Mouse (Mus musculus) spleen, postnatal 10 days (tissue): ENCODE measurements at regions not wholly inside any gene's neighbourhood (a gene's known extent, or its start where the extent isn't known, plus 50 kb on each side); places are given as distances from the start of the nearest gene placed in this dataset.

ENCODE experiments used
- DNase-seq, 2 experiments: peaks; one replicate each; pipeline ENCODE4 v3.0.0; 2021 to 2022; ENCODE audit warnings: low spot score in 2 of 2

GRCm38 (mm10) chr9:50257162-50257561 is 87.6 kb downstream of the Rpl10-ps3 start:
- no peak for DNase-seq

DNA sequence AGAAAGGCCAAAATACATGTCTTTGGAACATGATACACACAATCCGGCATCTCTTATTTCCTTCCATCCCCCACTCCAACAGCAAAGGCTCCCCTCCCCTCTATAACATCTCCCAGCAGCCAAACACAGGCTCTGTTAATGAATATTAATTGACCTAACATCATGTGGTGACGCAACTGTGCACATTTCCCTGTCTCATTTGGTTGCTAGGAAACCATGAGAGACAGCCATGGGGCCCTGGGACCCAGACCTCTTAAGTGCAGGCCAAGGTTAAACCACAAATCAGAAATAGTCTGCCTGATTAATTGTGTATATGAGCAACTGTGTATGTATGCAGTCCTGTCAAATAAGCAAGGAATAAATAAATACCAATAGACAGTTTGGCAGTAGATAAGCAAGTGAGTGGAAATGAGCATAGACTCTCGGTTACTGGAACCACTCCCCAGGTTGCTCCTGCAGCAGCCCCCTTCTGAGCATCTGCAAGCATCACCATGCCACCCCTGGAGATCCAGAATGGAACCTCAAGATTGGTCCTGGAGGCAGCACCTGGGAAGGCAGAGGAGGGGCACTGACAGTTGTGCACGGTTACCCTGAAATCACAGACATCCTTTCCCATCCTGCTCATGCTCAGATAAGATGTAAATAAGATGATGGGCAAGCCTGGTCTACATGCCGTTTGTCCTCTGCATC is 99.6 kb downstream of the Rpl10-ps3 start:
- no peak for DNase-seq

- no peak for DNase-seq
These were observed 103.8 kb downstream of the Rpl10-ps3 start for GRCm38 (mm10) chr9:50240923-50241322.

DNA sequence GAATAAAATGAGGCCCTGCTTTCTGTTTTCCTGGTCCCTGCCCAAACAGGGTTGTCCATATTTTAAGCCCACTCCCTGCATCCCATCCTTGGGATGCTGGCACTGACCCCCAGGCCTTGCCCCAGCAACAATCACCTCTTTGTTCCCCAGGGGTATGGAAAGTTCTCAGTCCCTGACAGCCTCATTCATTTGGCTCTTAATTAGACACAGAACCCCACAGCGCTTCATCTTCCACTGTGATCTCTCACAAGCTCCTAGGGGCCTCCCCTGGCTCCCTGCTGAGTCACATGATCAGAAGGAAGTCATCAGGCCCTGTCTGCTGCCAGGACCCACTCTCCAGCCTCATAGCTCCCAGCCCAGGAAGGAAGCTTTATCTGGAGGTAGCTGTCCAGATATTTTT is 108.9 kb downstream of the Rpl10-ps3 start:
- no peak for DNase-seq

- no peak for DNase-seq
These were observed 110.1 kb downstream of the Rpl10-ps3 start for GRCm38 (mm10) chr9:50234655-50235054.

GRCm38 (mm10) chr9:50232958-50233510 is 111.7 kb downstream of the Rpl10-ps3 start:
- DNase-seq = no peak

- DNase-seq = no peak
These were observed 134.3 kb downstream of the Rpl10-ps3 start for GRCm38 (mm10) chr9:50210481-50210880.

- DNase-seq = no peak
These were observed 145.1 kb downstream of the Rpl10-ps3 start for GRCm38 (mm10) chr9:50199422-50200218.

- no peak for DNase-seq
These were observed 152.2 kb downstream of the Rpl10-ps3 start for GRCm38 (mm10) chr9:50192400-50193110.

DNA sequence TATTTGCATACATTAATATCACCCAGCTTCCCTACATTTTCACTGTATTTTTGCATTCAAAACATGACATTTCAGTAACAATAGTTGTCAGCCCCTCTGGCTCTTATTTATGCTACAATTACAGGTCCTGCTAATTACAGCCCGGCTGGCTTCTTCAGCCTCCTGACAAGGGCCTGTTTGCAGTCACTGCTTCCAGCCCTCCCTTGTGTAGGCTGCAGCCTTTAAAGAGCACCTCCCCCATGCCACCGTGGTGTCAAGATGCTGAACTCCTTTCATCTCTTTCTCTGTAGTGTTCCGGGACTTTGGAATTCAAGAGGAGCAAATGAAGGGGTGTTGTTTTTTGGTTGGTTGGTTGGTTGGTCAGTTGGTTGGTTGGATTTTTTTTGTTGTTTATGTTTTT is 153.6 kb downstream of the Rpl10-ps3 start:
- DNase-seq = no peak

GRCm38 (mm10) chr9:50188576-50189070 is 156.1 kb downstream of the Rpl10-ps3 start:
- DNase-seq = no peak

DNA sequence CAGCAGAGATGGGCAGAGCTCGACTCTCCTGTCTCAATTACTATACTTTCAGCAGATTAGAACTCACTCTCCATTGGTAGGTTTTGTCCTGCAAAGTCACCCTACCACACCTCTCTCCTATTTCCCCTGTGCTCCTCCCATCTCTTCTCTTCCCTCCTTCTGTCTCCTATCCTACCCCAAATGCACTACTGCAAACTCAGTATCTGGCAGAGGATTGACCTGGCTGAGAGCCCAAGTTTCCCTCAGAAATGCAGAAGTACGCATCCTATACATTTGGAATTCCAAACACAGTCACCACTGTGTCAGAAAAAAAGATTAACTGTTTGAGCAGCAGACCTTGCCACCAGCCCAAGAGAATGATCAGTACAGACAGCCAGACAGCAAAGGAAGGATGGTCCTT is 163.4 kb downstream of the Rpl10-ps3 start:
- DNase-seq = no peak

DNA sequence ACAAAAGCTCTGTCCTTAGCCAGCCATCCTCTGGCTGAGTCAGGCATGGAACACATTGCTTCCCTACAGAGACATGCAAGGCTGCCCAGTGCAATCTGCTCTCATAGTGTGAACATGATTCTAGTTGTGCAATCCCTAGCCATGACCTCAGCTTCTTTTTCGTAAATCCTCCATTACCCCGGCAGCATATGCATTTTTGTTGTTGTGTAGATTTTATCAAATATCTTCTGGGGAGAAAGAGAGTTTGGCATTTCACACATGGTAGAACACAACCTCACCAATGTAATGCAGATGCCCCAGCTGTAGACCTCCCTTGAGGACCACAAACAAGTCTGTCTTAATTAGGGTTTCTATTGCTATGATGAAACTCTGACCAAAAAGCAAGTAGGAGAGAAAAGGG is 168.6 kb downstream of the Rpl10-ps3 start:
- DNase-seq = no peak

DNA sequence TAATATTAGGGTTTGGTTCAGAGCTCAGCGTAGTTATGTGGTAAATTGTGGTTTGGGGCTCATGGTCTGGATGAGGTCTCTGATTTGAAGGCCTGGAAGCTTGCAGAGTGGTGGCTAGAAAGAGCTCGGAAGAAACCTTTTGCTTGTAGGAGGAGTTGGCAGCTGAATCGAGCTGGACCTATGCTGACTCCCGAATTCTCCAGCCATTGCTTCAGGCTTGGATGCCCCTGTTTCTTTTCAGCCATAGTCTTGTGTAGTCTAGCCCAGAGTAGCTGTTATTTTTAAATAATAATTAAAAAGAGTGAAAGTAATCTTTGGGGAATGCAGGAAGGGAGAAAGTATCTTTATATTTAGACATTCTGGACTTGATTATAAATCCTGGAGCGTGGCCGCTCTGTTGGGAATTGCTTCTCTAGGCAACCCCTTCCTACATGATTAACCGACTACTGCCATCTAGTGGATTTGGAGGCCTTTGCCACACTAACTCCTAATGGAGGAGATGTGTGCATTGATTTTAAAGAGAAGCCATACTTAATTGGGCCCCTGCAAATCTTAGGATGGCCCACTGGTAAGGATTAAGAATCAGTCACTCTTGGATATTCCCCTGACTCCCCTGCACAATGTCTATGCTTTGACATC is 172.8 kb downstream of the Rpl10-ps3 start:
- DNase-seq = no peak

DNA sequence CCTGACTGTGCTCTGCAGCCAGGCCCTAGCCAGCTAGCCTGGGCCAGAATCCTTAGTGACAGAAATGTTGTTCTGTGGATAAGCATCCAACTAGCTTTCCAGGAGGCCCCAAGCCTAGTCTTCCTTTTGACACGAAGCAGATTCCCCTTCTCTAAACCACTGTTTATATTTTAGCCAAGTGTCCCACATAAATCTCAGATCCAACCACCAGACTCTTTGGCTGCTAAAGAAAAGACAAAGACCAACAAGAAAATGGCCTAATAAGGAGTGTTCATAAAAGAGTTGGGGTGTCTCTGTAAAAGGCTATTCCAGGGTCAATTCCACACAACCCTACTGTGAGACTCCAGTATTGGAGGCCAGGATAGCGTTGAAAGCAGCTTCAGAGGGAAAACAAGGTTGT is 173.6 kb downstream of the Rpl10-ps3 start:
- no peak for DNase-seq

DNA sequence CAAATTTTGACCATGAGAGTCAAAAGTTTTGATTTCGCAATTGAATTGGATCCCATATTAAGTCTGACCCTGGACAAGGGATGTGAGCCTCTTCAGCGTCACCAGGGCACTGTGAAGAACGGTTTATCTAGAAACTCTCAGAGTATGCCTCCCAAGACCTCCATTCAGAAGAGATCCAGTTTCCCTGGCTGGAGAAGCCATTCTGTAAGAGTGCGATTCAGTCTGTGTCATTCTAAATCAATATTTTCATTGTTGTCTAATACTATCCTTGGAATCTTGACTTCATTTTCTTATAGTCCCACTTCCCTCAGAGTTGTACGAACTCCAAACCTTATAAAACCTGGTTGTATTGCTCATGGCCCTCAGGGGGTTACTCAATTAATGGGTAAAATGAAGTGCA is 174.1 kb downstream of the Rpl10-ps3 start:
- DNase-seq = no peak

DNA sequence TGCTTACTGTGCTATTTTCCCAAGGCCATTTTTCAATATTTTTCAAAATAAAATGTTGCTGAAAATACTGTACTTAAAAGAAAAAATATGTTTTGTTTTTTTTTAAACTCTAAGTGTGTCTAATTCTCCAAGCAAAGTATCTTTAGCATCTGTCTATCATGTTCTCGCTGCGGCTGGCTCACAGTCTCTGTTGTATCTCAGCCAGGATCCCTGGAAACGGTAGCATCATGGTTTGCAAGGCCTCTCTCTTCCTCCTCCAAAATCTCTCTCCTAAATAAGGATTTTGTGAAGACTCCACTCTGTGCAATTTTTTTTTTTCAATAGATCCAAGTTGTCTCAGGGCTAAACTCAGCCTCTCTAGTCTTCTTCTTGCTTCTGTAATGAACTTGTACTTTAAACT is 190.2 kb downstream of the Rpl10-ps3 start:
- DNase-seq = no peak

DNA sequence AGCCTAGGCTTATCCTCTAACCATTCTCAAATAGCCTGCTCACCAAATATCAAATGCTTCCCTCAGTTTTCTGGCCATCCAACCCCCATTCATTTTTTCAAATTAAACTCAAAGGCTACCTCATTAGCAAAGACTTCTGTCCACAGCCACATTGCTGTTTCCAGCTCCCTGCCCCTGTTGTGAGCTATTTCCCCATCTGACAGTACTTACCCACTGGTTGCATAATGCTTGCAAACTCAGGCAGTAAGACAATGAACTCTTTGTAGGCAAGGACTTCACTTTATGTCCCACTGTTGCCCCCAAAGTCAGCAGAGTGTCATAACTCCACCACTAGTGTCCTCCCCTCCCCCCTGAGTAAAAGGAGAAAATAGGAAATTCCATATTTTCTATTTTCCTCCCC is 194.7 kb downstream of the Rpl10-ps3 start:
- no peak for DNase-seq

DNA sequence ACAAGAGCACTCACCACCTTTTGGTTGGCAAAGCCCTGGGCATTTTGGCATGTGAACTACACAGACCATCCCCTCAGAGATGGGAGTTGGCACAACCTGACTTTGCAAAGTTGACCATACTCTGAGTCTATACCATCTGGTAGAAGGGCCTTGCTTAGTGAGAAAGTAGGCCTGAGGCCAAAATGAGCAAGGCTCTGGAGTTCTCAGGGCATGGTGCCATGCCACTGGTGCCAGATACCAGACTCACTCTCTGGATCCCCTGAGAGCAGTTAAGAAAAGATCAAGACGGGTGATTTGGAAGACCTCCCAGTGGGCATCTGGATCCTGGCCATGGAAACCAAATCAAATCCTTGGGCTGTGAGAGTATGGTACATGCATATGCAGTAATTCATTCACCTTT is 202.0 kb downstream of the Rpl10-ps3 start:
- DNase-seq = no peak

GRCm38 (mm10) chr9:50142091-50142490 is 202.7 kb downstream of the Rpl10-ps3 start:
- DNase-seq = no peak

- DNase-seq = no peak
These were observed 203.6 kb downstream of the Rpl10-ps3 start for GRCm38 (mm10) chr9:50141176-50141575.
